Mouse (Mus musculus) small intestine, adult 2 months (tissue): ENCODE data around the gene Cald1. TPM values are rescaled to one million over a fixed set of nuclear protein-coding genes. Genes with fewer than 3 reads are reported as not detected.

Experiments
- H3K27ac ChIP-seq: fragments of 200-500 bp; 2 replicates; pipeline ENCODE4 v1.5.1; 2012; ENCODE audit warnings: low read depth, low read length, control low read depth, inconsistent platforms; ENCODE audit not compliant: insufficient read depth
- H3K27me3 ChIP-seq: fragments of 200-500 bp; 2 replicates; pipeline ENCODE4 v1.6.1; 2012; ENCODE audit warnings: mild to moderate bottlenecking, moderate library complexity, low read length, inconsistent platforms; ENCODE audit not compliant: control insufficient read depth, insufficient read depth
- H3K36me3 ChIP-seq: fragments of 200-500 bp; 2 replicates; pipeline ENCODE4 v1.6.1; 2012; ENCODE audit warnings: mild to moderate bottlenecking, low read length, control low read depth, inconsistent platforms; ENCODE audit not compliant: control insufficient read depth, insufficient read depth
- H3K4me1 ChIP-seq: fragments of 200-500 bp; 2 replicates; pipeline ENCODE4 v1.6.1; 2012; ENCODE audit warnings: low read length, inconsistent platforms, mixed read lengths; ENCODE audit not compliant: control insufficient read depth, insufficient read depth, insufficient read length
- H3K4me3 ChIP-seq: fragments of 200-500 bp; 2 replicates; pipeline ENCODE4 v1.5.1; 2012; ENCODE audit warnings: low read depth, mild to moderate bottlenecking, control low read depth, inconsistent platforms, low read length, moderate library complexity
- CTCF ChIP-seq: fragments of 200-500 bp; IDR thresholded peaks from 2 replicates; pipeline ENCODE4 v1.5.1; 2012; ENCODE audit warnings: low read depth, mild to moderate bottlenecking, control low read depth, inconsistent platforms, low read length, moderate library complexity, mixed read lengths; ENCODE audit not compliant: insufficient replicate concordance, insufficient read length; ENCODE audit errors: extremely low read depth
- POLR2A ChIP-seq: fragments of 200-500 bp; IDR thresholded peaks from 2 replicates; pipeline ENCODE4 v1.6.1; 2012; ENCODE audit warnings: low read depth, mild to moderate bottlenecking, control low read depth, inconsistent platforms, low read length, moderate library complexity
- WGBS: fragments of 180-500 bp; shearing (Covaris S2); methylation state at CpG from one replicate; pipeline ENCODE4 v1.1.7; 2018; 5-methylcytosine and 5-hydroxymethylcytosine counted together
- polyA plus RNA-seq: library from polyadenylated mRNA; depleted of rRNA; stranded (reverse); fragments of >200 nt; gene quantifications from 2 replicates; pipeline ENCODE4 v1.2.3, GENCODE M21; 2012

The Cald1 gene
- polyA plus RNA-seq, 1 experiment, result 5.6 TPM

DNA sequence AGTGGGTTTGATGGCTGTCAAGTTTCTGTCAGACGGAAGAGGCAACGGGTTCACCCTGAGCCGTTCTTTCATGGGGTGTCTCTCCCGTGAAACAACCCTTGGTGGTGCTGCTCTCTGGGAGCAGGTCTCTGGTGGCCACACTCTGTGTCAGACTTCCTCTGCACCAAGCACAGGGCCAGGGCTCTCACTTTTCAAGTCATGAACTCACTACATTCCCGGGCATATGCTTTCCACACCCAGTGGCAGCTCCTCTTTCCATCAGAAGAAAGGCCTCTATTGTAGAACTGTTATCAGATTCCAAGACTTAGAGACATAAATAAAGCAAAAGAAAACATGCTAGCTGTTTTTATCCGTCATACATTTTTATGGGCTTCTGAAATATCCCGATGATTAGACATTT is 93.1 kb downstream of the Cald1 start:
- no peaks in the 10 kb centered on the region for H3K36me3 ChIP-seq
- H3K27ac ChIP-seq, result no peak overlapping the region
- no peak for TF ChIP-seq CTCF
- no peak for TF ChIP-seq POLR2A
- H3K4me1 ChIP-seq, result peaks cover 8% of the 10 kb centered on the region; the same call in 1 of the 2 replicates
- no peak overlapping the region for H3K4me3 ChIP-seq
- H3K27me3 ChIP-seq, result no peaks in the 10 kb centered on the region
- 80% methylated on average over 7 of the region's 7 CpGs for WGBS

- no peak for TF ChIP-seq POLR2A
- no peak for TF ChIP-seq CTCF
- no peaks in the 10 kb centered on the region for H3K4me1 ChIP-seq
- H3K27me3 ChIP-seq, result no peaks in the 10 kb centered on the region
- H3K36me3 ChIP-seq, result no peaks in the 10 kb centered on the region
- WGBS, result 81% methylated on average over 4 of the region's 4 CpGs
- no peak overlapping the region for H3K4me3 ChIP-seq
- H3K27ac ChIP-seq, result no peak overlapping the region
Observed at GRCm38 (mm10) chr6:34694096-34694495, 95.8 kb downstream of the Cald1 start.

- no peak overlapping the region for H3K27ac ChIP-seq
- H3K36me3 ChIP-seq, result no peaks in the 10 kb centered on the region
- H3K27me3 ChIP-seq, result no peaks in the 10 kb centered on the region
- no peak overlapping the region for H3K4me3 ChIP-seq
- TF ChIP-seq POLR2A (no peak), CTCF (no peak)
- peaks cover 3% of the 10 kb centered on the region; the same call in 1 of the 2 replicates for H3K4me1 ChIP-seq
- WGBS, result 88% methylated on average over 1 of the region's 1 CpGs
Observed at GRCm38 (mm10) chr6:34703421-34704120, 105.3 kb downstream of the Cald1 start.

GRCm38 (mm10) chr6:34707521-34707920 is 109.2 kb downstream of the Cald1 start:
- Histone ChIP-seq H3K4me3 (no peak overlapping the region), H3K27ac (no peak overlapping the region), H3K27me3 (no peaks in the 10 kb centered on the region), H3K36me3 (no peaks in the 10 kb centered on the region), H3K4me1 (peaks cover 6% of the 10 kb centered on the region)
- TF ChIP-seq CTCF (no peak), POLR2A (no peak)
- 47% methylated on average over 2 of the region's 2 CpGs for WGBS

GRCm38 (mm10) chr6:34708650-34709265 is 110.5 kb downstream of the Cald1 start:
- WGBS, result 42% methylated on average over 13 of the region's 13 CpGs
- Histone ChIP-seq H3K27me3 (no peaks in the 10 kb centered on the region), H3K4me1 (peaks cover 9% of the 10 kb centered on the region), H3K36me3 (no peaks in the 10 kb centered on the region), H3K27ac (no peak overlapping the region), H3K4me3 (no peak overlapping the region)
- TF ChIP-seq POLR2A, result no peak
- TF ChIP-seq CTCF, result no peak

- Histone ChIP-seq H3K27me3 (no peaks in the 10 kb centered on the region), H3K4me3 (peak overlapping the region; percentile 59), H3K4me1 (peaks cover 11% of the 10 kb centered on the region), H3K27ac (peak overlapping the region; percentile 51), H3K36me3 (no peaks in the 10 kb centered on the region)
- WGBS, result 21% methylated on average over 11 of the region's 11 CpGs
- TF ChIP-seq CTCF, result no peak
- TF ChIP-seq POLR2A, result no peak
Observed at GRCm38 (mm10) chr6:34709289-34709688, 111.0 kb downstream of the Cald1 start.

DNA sequence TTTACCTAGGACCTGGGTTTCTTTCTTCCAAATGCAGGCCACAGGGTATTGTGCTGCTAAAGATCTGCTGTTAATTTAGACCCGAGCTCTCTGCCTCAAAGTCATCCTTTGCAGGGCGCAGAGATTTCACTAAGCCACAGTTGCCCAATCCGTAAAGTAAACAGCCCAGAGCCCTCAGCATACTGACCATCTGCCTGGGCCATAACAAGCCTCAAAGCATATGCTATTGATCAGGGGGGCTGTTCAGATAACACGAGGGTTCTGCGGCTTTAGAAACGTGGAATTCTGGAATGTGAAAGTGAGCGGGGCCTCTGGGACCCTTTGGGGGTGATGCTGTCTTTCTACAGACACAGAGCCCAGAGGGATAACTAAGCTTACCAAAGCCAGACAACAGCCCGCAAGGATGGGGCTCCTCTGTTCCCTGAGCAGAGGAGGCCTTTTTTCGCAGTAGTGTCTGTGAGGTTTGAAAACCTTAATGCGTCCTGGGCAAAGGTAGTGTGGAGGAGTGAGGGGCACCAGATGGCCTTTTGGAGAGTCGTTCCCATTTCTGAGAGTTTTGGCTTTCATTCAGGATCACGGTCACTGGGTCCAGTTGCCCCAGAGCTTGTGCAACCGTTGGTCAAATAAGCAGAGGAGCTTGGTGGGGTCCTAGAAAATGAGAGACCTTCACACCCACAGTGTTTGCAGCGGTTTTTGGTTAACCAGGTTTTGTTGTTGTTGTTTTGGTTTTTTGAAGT is 111.8 kb downstream of the Cald1 start:
- Histone ChIP-seq H3K27ac (peak overlapping the region; percentile 51; the same call in 1 of the 2 replicates), H3K27me3 (no peaks in the 10 kb centered on the region), H3K36me3 (no peaks in the 10 kb centered on the region), H3K4me3 (peak overlapping the region; percentile 59; the same call in 1 of the 2 replicates), H3K4me1 (peaks cover 11% of the 10 kb centered on the region)
- TF ChIP-seq CTCF, result no peak
- no peak for TF ChIP-seq POLR2A
- 71% methylated on average over 14 of the region's 14 CpGs for WGBS
